Mouse (Mus musculus) neural tube, embryonic 11.5 days (tissue): ENCODE results near the gene Sema3a. TPM values are rescaled to one million over a fixed set of nuclear protein-coding genes. Genes with fewer than 3 reads are reported as not detected.

ENCODE experiments used
- ATAC-seq: fragments of 200-750 bp; cut with Nextera tagmentation; 2 replicates; pipeline ENCODE4 v1.8.0; 2017; ENCODE audit warnings: moderate number of reproducible peaks, mild to moderate bottlenecking, moderate TSS enrichment, moderate library complexity; ENCODE audit not compliant: insufficient read depth, low FRiP score, low TSS enrichment
- DNase-seq: peaks from one replicate; pipeline ENCODE4 v3.0.0-alpha.2; 2015; ENCODE audit warnings: low spot score
- H3K27ac ChIP-seq: fragments of 300-500 bp; sonication (generic); 2 replicates; pipeline ENCODE4 v1.5.1; 2014; ENCODE audit warnings: low read depth, mild to moderate bottlenecking, low read length
- H3K27me3 ChIP-seq: fragments of 300-500 bp; sonication (generic); 2 replicates; pipeline ENCODE4 v1.6.1; 2014; ENCODE audit warnings: mild to moderate bottlenecking, low read length, mixed read lengths; ENCODE audit not compliant: control insufficient read depth, insufficient read depth
- H3K36me3 ChIP-seq: fragments of 300-500 bp; sonication (generic); 2 replicates; pipeline ENCODE4 v1.6.1; 2014; ENCODE audit warnings: mild to moderate bottlenecking, low read length, moderate library complexity, mixed read lengths; ENCODE audit not compliant: control insufficient read depth, insufficient read depth
- H3K4me1 ChIP-seq: fragments of 300-500 bp; sonication (generic); 2 replicates; pipeline ENCODE4 v1.6.1; 2014; ENCODE audit warnings: low read length, mixed read lengths; ENCODE audit not compliant: control insufficient read depth, insufficient read depth
- H3K4me2 ChIP-seq: fragments of 300-500 bp; sonication (generic); 2 replicates; pipeline ENCODE4 v1.6.1; 2014; ENCODE audit warnings: low read depth, mild to moderate bottlenecking, moderate library complexity
- H3K4me3 ChIP-seq: fragments of 300-500 bp; sonication (generic); 2 replicates; pipeline ENCODE4 v1.5.1; 2014; ENCODE audit warnings: low read depth, low read length
- H3K9ac ChIP-seq: fragments of 300-500 bp; sonication (generic); 2 replicates; pipeline ENCODE4 v1.6.1; 2014; ENCODE audit warnings: mild to moderate bottlenecking, low read length
- H3K9me3 ChIP-seq: fragments of 300-500 bp; sonication (generic); 2 replicates; pipeline ENCODE4 v1.6.1; 2016; ENCODE audit warnings: low read length; ENCODE audit not compliant: control insufficient read depth
- WGBS: fragments of 180-500 bp; shearing (Covaris S2); extraction: QIAGEN DNeasy Blood & Tissue Kit; methylation state at CpG from one replicate; pipeline ENCODE4 v1.1.7; 2014; 5-methylcytosine and 5-hydroxymethylcytosine counted together
- polyA plus RNA-seq: library from polyadenylated mRNA; unstranded; fragments of >200 nt; fragmentation: Nextera tagmentation; extraction: Ambion mirVana; gene quantifications from 2 replicates; pipeline ENCODE4 v1.2.1, GENCODE M21; 2014

The Sema3a gene
- polyA plus RNA-seq, 1 experiment from 2014 or later = 32.2 TPM

- Histone ChIP-seq H3K4me1 (no peaks in the 10 kb centered on the region), H3K36me3 (no peaks in the 10 kb centered on the region), H3K9me3 (no peaks in the 10 kb centered on the region), H3K9ac (no peak overlapping the region), H3K4me3 (no peak overlapping the region), H3K27ac (no peak overlapping the region), H3K27me3 (no peaks in the 10 kb centered on the region), H3K4me2 (no peak overlapping the region)
- 61% methylated on average over 2 of the region's 2 CpGs for WGBS
- DNase-seq = no peak
- peak; percentile 41; the same call in 1 of the 2 replicates for ATAC-seq
Observed at GRCm38 (mm10) chr5:13413915-13414525, 288.8 kb downstream of the Sema3a start.

- H3K4me1 ChIP-seq = no peaks in the 10 kb centered on the region
- DNase-seq (no peak), ATAC-seq (no peak)
- no peak overlapping the region for H3K9ac ChIP-seq
- no peak overlapping the region for H3K4me3 ChIP-seq
- H3K36me3 ChIP-seq = no peaks in the 10 kb centered on the region
- no peak overlapping the region for H3K4me2 ChIP-seq
- H3K9me3 ChIP-seq = no peaks in the 10 kb centered on the region
- H3K27me3 ChIP-seq = no peaks in the 10 kb centered on the region
- WGBS = 65% methylated on average over 3 of the region's 3 CpGs
- H3K27ac ChIP-seq = no peak overlapping the region
Observed at GRCm38 (mm10) chr5:13416960-13417710, 291.9 kb downstream of the Sema3a start.

- ATAC-seq (no peak), DNase-seq (no peak)
- 86% methylated on average over 5 of the region's 5 CpGs for WGBS
Observed at GRCm38 (mm10) chr5:13421276-13421925, 296.2 kb downstream of the Sema3a start.

GRCm38 (mm10) chr5:13428702-13429101 is 303.5 kb downstream of the Sema3a start:
- Histone ChIP-seq H3K4me3 (no peak overlapping the region), H3K36me3 (no peaks in the 10 kb centered on the region), H3K9me3 (no peaks in the 10 kb centered on the region), H3K27ac (no peak overlapping the region), H3K4me1 (no peaks in the 10 kb centered on the region), H3K4me2 (no peak overlapping the region), H3K27me3 (no peaks in the 10 kb centered on the region), H3K9ac (no peak overlapping the region)
- DNase-seq (no peak), ATAC-seq (no peak)
- WGBS = 65% methylated on average over 1 of the region's 1 CpGs

More at GRCm38 (mm10) chr5:13421276-13421925, 296.2 kb downstream of the Sema3a start:
- Histone ChIP-seq H3K4me2 (no peak overlapping the region), H3K36me3 (no peaks in the 10 kb centered on the region), H3K9me3 (no peaks in the 10 kb centered on the region), H3K27ac (no peak overlapping the region), H3K4me1 (no peaks in the 10 kb centered on the region), H3K4me3 (no peak overlapping the region), H3K27me3 (no peaks in the 10 kb centered on the region), H3K9ac (no peak overlapping the region)

- no peak overlapping the region for H3K4me2 ChIP-seq
- no peak for DNase-seq
- no peak overlapping the region for H3K9ac ChIP-seq
- ATAC-seq = no peak
- no peaks in the 10 kb centered on the region for H3K36me3 ChIP-seq
- H3K4me1 ChIP-seq = no peaks in the 10 kb centered on the region
- H3K27me3 ChIP-seq = no peaks in the 10 kb centered on the region
- WGBS = 91% methylated on average over 2 of the region's 2 CpGs
- no peaks in the 10 kb centered on the region for H3K9me3 ChIP-seq
- H3K27ac ChIP-seq = no peak overlapping the region
- no peak overlapping the region for H3K4me3 ChIP-seq
Observed at GRCm38 (mm10) chr5:13431827-13432226, 306.6 kb downstream of the Sema3a start.

- Histone ChIP-seq H3K4me3 (no peak overlapping the region), H3K36me3 (no peaks in the 10 kb centered on the region), H3K9me3 (no peaks in the 10 kb centered on the region), H3K27ac (no peak overlapping the region), H3K4me1 (no peaks in the 10 kb centered on the region), H3K9ac (no peak overlapping the region), H3K4me2 (no peak overlapping the region), H3K27me3 (no peaks in the 10 kb centered on the region)
- WGBS = 56% methylated on average over 3 of the region's 3 CpGs
- ATAC-seq = no peak
- no peak for DNase-seq
Observed at GRCm38 (mm10) chr5:13432574-13432973, 307.4 kb downstream of the Sema3a start.

- Histone ChIP-seq H3K9me3 (no peaks in the 10 kb centered on the region), H3K9ac (no peak overlapping the region), H3K4me3 (no peak overlapping the region), H3K36me3 (no peaks in the 10 kb centered on the region), H3K4me2 (no peak overlapping the region), H3K27me3 (no peaks in the 10 kb centered on the region), H3K27ac (no peak overlapping the region), H3K4me1 (no peaks in the 10 kb centered on the region)
- 72% methylated on average over 2 of the region's 2 CpGs for WGBS
- ATAC-seq (no peak), DNase-seq (no peak)
Observed at GRCm38 (mm10) chr5:13433303-13433702, 308.1 kb downstream of the Sema3a start.

GRCm38 (mm10) chr5:13441112-13441511 is 315.9 kb downstream of the Sema3a start:
- Histone ChIP-seq H3K36me3 (no peaks in the 10 kb centered on the region), H3K4me1 (no peaks in the 10 kb centered on the region), H3K9ac (no peak overlapping the region), H3K4me2 (no peak overlapping the region), H3K27ac (no peak overlapping the region), H3K4me3 (no peak overlapping the region), H3K9me3 (no peaks in the 10 kb centered on the region), H3K27me3 (no peaks in the 10 kb centered on the region)
- ATAC-seq (no peak), DNase-seq (no peak)
